Mouse (Mus musculus): ENCODE results near the gene Ephx3.

Ephx3 gene

DNA sequence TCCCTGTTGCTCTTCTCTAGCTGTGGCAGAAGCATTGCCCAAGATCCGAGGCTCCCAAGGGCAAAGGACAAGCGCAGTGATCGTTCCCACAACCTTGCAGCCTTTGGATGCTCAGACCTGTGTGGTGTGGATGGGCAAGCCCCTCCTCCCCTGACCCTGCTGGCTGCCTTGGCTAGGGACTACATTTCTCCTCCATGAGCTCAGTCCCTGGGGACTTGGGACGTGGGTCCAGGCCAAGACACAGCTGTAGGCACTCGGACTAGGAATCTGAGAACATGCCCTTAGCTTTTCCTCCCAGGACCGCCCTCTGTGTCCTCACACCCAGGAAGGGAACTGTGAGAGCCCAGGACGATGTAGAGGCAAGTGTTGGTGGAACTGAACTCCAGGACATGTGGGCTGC is 16.2 kb downstream of the Ephx3 start:
- DNase-seq (ENCODE audit: low spot score in 2 of 2): no peak

GRCm38 (mm10) chr17:32172485-32172884 is 16.9 kb downstream of the Ephx3 start:
- DNase-seq (ENCODE audit: low spot score in 2 of 2): no peak

DNA sequence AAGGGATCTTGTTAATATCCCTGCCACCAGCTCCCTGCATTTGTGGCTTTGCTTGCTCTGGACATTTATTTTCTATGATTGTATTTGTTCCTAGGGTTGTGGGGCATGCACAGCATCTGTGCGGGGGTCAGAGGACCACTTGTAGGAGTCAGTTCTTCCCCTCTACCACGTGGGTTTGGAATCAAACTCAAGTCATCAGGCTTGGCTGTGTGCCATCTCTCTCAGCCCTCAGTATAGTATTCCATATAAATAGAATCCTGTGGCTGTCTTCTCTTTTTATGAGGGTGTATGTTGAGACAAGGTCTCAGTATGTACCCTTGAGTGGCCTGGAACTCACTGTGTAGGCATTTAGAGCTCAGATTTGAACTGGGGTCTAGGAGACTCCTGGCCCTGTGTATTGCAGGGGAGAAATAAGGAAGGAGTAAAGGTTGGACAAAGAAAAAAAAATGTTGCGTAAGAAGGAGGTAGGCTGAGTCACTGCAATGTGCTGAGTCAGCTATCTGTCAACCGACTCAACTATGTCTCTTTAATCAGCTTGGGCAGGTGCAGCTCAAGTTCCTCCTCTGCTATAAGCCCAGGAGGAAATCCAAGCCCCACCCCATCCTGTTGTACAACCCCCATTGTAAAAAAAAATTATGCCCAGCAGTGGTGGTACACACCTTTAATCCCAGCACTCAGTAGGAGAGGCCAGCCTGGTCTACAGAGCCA is 19.7 kb downstream of the Ephx3 start:
- no peak for DNase-seq (ENCODE audit: low spot score in 2 of 2)

- no peak for DNase-seq (ENCODE audit: low spot score in 2 of 2)
These were observed 22.7 kb downstream of the Ephx3 start, which contains the start of gene Notch3 for GRCm38 (mm10) chr17:32166687-32167086. TSS of gene Notch3 (minus strand) at chr17:32166852.

GRCm38 (mm10) chr17:32165803-32166595 is 23.4 kb downstream of the Ephx3 start:
- DNase-seq (ENCODE audit: low spot score in 2 of 2): no peak

- no peak for DNase-seq (ENCODE audit: low spot score in 2 of 2)
These were observed 24.0 kb downstream of the Ephx3 start for GRCm38 (mm10) chr17:32165266-32165802.

DNA sequence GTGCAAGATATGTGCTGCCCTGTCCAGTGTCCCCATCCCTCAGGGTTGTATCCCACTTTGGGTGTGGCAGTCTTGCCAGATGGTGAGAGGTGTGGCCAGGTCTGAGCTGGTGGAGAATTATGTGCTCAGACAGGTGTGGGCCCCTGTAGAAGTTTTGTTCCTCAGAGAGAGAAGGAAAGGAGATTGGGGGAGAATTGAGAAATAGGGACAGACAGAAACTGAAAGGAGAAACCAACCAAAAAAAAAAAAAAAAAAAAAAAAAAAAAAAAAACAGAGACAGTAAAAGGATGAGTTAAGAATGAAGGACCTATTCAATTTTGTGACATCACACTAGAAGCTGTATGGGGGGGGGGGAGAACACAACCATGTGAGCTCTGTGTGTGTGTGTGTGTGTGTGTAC is 24.6 kb downstream of the Ephx3 start:
- no peak for DNase-seq (ENCODE audit: low spot score in 2 of 2)

GRCm38 (mm10) chr17:32163910-32164650 is 25.3 kb downstream of the Ephx3 start:
- DNase-seq (ENCODE audit: low spot score in 2 of 2): peak in 1 of 2 experiments; percentile 37

GRCm38 (mm10) chr17:32162112-32162850 is 27.1 kb downstream of the Ephx3 start:
- peak in 1 of 2 experiments; percentile 47 for DNase-seq (ENCODE audit: low spot score in 2 of 2)

DNA sequence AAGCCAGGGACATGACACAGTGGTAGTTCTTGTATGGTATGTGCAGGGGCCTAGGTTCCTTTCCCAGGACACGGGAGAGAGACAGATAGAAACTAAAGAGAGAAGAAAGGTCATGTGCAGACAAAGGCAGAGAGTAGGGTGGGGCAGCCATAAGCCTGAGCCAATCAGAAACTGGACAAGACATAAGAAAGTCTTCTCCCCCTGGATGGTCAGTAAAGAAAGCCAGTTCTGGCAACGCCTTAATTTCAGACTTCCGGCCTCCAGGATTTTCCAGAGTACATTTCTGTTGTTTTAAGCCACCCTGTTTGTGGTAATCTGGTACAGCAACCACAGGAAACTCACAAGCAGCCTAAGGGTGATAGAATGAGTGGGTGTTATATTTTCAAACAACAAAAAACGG is 28.5 kb downstream of the Ephx3 start:
- DNase-seq (ENCODE audit: low spot score in 2 of 2): no peak

DNA sequence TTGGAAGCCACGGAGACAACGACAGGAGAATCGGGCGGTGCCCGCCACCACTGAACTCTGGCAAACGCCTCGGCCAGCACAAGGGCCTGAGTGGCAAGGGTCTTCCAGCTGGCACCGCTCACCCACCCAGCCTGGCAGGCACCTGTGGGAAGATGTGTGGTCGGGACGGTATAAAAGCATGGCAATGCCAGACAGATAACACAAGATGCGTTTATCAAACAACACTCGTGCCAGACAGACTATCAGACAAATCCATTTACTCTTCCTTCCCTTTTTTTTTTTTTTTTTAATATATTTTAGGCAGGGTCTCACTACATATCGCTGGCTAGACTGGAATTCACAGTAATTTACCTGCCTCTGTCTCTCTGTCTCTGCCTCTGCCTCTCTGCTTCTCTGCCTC is 30.5 kb downstream of the Ephx3 start:
- no peak for DNase-seq (ENCODE audit: low spot score in 2 of 2)

- DNase-seq (ENCODE audit: low spot score in 2 of 2): no peak
These were observed 42.6 kb downstream of the Ephx3 start for GRCm38 (mm10) chr17:32146718-32147117.

- DNase-seq (ENCODE audit: low spot score in 2 of 2): peak; percentile 65 to 80
These were observed 46.2 kb downstream of the Ephx3 start for GRCm38 (mm10) chr17:32142907-32143854.

- no peak for DNase-seq (ENCODE audit: low spot score in 2 of 2)
These were observed 47.1 kb downstream of the Ephx3 start for GRCm38 (mm10) chr17:32142234-32142633.
